Mouse (Mus musculus) E14TG2a.4 (cell line): ENCODE measurements around the gene Rxfp3.
A peak's percentile ranks its signal among the peaks of the same experiment; 100 is the strongest.
"Not testable (repeated sequence)": the region's sequence is repeated elsewhere in the genome, so short reads cannot be mapped to it uniquely, and the experiment has no call there.

Experiments used
- H3K27me3 ChIP-seq: 2 replicates; pipeline ENCODE4 v1.6.1; 2014; ENCODE audit warnings: low read length, control low read depth; ENCODE audit not compliant: insufficient read depth
- H3K36me3 ChIP-seq: 2 replicates; pipeline ENCODE4 v1.6.1; 2014; ENCODE audit warnings: low read length, control low read depth; ENCODE audit not compliant: insufficient read depth
- H3K4me1 ChIP-seq: replicated peaks from 2 replicates; pipeline ENCODE4 v1.6.1; 2014; ENCODE audit warnings: low read depth, low read length, control low read depth
- H3K4me3 ChIP-seq: replicated peaks from 2 replicates; pipeline ENCODE4 v1.5.1; 2014; ENCODE audit warnings: mild to moderate bottlenecking, low read length
- H3K9me3 ChIP-seq: 2 replicates; pipeline ENCODE4 v1.6.1; 2014; ENCODE audit warnings: low read length, control low read depth
- CTCF ChIP-seq: conservative IDR thresholded peaks from 2 replicates; pipeline ENCODE4 v1.5.1; 2014; ENCODE audit warnings: low read length
- NANOG ChIP-seq: IDR thresholded peaks from 2 replicates; pipeline ENCODE4 v1.6.1; 2014; ENCODE audit warnings: borderline replicate concordance, low read length, mixed read lengths
- POU5F1 ChIP-seq: IDR thresholded peaks from 2 replicates; pipeline ENCODE4 v1.6.1; 2014; ENCODE audit warnings: low read length, borderline replicate concordance

Rxfp3 gene

GRCm38 (mm10) chr15:11010976-11011548 lies 26.7 kb downstream of the Rxfp3 start:
- no peaks in the 10 kb centered on the region for H3K4me1 ChIP-seq
- H3K4me3 ChIP-seq, result no peak overlapping the region
- H3K27me3 ChIP-seq, result no peaks in the 10 kb centered on the region
- no peaks in the 10 kb centered on the region for H3K36me3 ChIP-seq
- TF ChIP-seq POU5F1, result no peak
- no peaks in the 10 kb centered on the region; the same call in 1 of the 2 replicates for H3K9me3 ChIP-seq

- Histone ChIP-seq H3K9me3 (no peaks in the 10 kb centered on the region; the same call in 1 of the 2 replicates), H3K36me3 (no peaks in the 10 kb centered on the region), H3K4me1 (no peaks in the 10 kb centered on the region), H3K27me3 (no peaks in the 10 kb centered on the region), H3K4me3 (no peak overlapping the region)
- no peak for TF ChIP-seq POU5F1
- TF ChIP-seq CTCF, result peak; percentile 27
Measured at GRCm38 (mm10) chr15:11008756-11009155, 29.0 kb downstream of the Rxfp3 start.

- no peaks in the 10 kb centered on the region for H3K36me3 ChIP-seq
- peaks cover 10% of the 10 kb centered on the region; the same call in 1 of the 2 replicates for H3K4me1 ChIP-seq
- H3K9me3 ChIP-seq, result no peaks in the 10 kb centered on the region
- no peak overlapping the region for H3K4me3 ChIP-seq
- H3K27me3 ChIP-seq, result no peaks in the 10 kb centered on the region
- no peak for TF ChIP-seq CTCF
- no peak for TF ChIP-seq NANOG
- TF ChIP-seq POU5F1, result no peak
Measured at GRCm38 (mm10) chr15:11004646-11005045, 33.1 kb downstream of the Rxfp3 start.

- Histone ChIP-seq H3K4me1 (peaks cover 10% of the 10 kb centered on the region; the same call in 1 of the 2 replicates), H3K9me3 (no peaks in the 10 kb centered on the region), H3K4me3 (no peak overlapping the region), H3K36me3 (no peaks in the 10 kb centered on the region), H3K27me3 (no peaks in the 10 kb centered on the region)
- no peak for TF ChIP-seq POU5F1
- no peak for TF ChIP-seq CTCF
- TF ChIP-seq NANOG, result no peak
Measured at GRCm38 (mm10) chr15:11003791-11004190, 34.0 kb downstream of the Rxfp3 start.

GRCm38 (mm10) chr15:11000421-11000820 lies 37.4 kb downstream of the Rxfp3 start, which contains the start of gene Slc45a2:
TSS of gene Slc45a2 (plus strand) at chr15:11000721.
- H3K4me3 ChIP-seq, result no peak within 1 kb of the TSS
- no peaks in the 10 kb centered on the region for H3K27me3 ChIP-seq
- peaks cover 10% of the 10 kb centered on the region; the same call in 1 of the 2 replicates for H3K4me1 ChIP-seq
- no peaks in the 10 kb centered on the region for H3K9me3 ChIP-seq
- TF ChIP-seq CTCF (no peak), NANOG (no peak), POU5F1 (no peak)
- H3K36me3 ChIP-seq, result peaks cover 10% of the 10 kb centered on the region; the same call in 1 of the 2 replicates

- no peak for TF ChIP-seq NANOG
- no peak for TF ChIP-seq POU5F1
- TF ChIP-seq CTCF, result no peak
- Histone ChIP-seq H3K4me3 (no peak overlapping the region), H3K27me3 (no peaks in the 10 kb centered on the region), H3K9me3 (no peaks in the 10 kb centered on the region), H3K4me1 (peaks cover 10% of the 10 kb centered on the region; the same call in 1 of the 2 replicates), H3K36me3 (peaks cover 14% of the 10 kb centered on the region)
Measured at GRCm38 (mm10) chr15:10999832-11000231, 38.0 kb downstream of the Rxfp3 start.

GRCm38 (mm10) chr15:10991566-10991965 lies 46.2 kb downstream of the Rxfp3 start:
- no peak overlapping the region for H3K4me3 ChIP-seq
- H3K4me1 ChIP-seq, result peaks cover 18% of the 10 kb centered on the region
- peaks cover 30% of the 10 kb centered on the region for H3K36me3 ChIP-seq
- H3K9me3 ChIP-seq, result no peaks in the 10 kb centered on the region
- no peaks in the 10 kb centered on the region for H3K27me3 ChIP-seq
- TF ChIP-seq CTCF, result no peak
- no peak for TF ChIP-seq NANOG
- TF ChIP-seq POU5F1, result no peak

- Histone ChIP-seq H3K27me3 (no peaks in the 10 kb centered on the region), H3K36me3 (peaks cover 27% of the 10 kb centered on the region)
Measured at GRCm38 (mm10) chr15:10990411-10990810, 47.4 kb downstream of the Rxfp3 start.

GRCm38 (mm10) chr15:10986477-10986876 lies 51.3 kb downstream of the Rxfp3 start:
- H3K36me3 ChIP-seq, result peaks cover 31% of the 10 kb centered on the region
- H3K4me1 ChIP-seq, result peaks cover 56% of the 10 kb centered on the region
- not testable (repeated sequence) for H3K4me3 ChIP-seq, H3K27me3 ChIP-seq, H3K9me3 ChIP-seq

More at GRCm38 (mm10) chr15:10990411-10990810, 47.4 kb downstream of the Rxfp3 start:
- H3K4me3 ChIP-seq, result no peak overlapping the region
- peaks cover 28% of the 10 kb centered on the region for H3K4me1 ChIP-seq
- no peak for TF ChIP-seq POU5F1
- no peaks in the 10 kb centered on the region for H3K9me3 ChIP-seq
